Mouse (Mus musculus) brain, embryonic 14.5 days (tissue): ENCODE data around the gene Clk3.

Experiments
- CTCF ChIP-seq: fragments of 200-500 bp; IDR thresholded peaks from 2 replicates; pipeline ENCODE4 v1.5.1; 2012; ENCODE audit warnings: inconsistent platforms, mild to moderate bottlenecking, moderate library complexity, borderline replicate concordance; ENCODE audit not compliant: insufficient read depth, insufficient read length; ENCODE audit errors: extremely low read depth
- POLR2A ChIP-seq: fragments of 200-500 bp; IDR thresholded peaks from 2 replicates; pipeline ENCODE4 v1.6.1; 2012; ENCODE audit warnings: mild to moderate bottlenecking, inconsistent platforms, borderline replicate concordance; ENCODE audit not compliant: poor library complexity, insufficient read depth, insufficient read length, severe bottlenecking; ENCODE audit errors: extremely low read depth

DNA sequence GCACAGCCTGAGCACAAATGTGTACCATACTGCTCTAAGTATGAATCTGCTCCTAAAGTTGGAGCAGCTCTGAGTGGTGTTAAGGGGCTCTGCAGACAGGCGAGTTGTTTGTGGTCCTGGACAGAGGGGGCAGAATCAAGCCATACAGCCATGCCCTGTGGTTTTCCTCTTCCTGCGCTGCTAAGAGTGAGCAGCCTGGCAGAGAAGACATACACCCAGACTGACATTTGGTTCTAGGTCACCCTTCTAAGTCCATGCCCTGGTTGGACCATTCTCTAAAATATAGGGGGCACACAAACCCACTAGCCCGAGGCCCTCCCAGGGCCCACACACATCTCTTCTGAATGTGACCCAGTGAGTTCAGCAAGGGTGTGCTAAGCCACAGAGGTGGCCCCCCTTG, 24.1 kb upstream of the Clk3 start:
- no peak for TF ChIP-seq CTCF
- TF ChIP-seq POLR2A, result no peak
